Mouse (Mus musculus): Measurements from ENCODE around the gene Snx29. TPM values are rescaled to one million over a fixed set of nuclear protein-coding genes. Genes with fewer than 3 reads are reported as not detected.

Gene Snx29
- polyA plus RNA-seq, 2 experiments = 1.9 TPM

GRCm38 (mm10) chr16:11727331-11727730 is 404.6 kb downstream of the Snx29 start:
- Histone ChIP-seq H3K9me3 (ENCODE audit: control insufficient read depth, low read length) (no peaks in the 10 kb centered on the region), H3K4me3 (ENCODE audit: insufficient read depth in 1 of 2, low read depth in 2 of 2, low read length in 2 of 2) (no peak overlapping the region), H3K9ac (replicated peaks) (no peak overlapping the region), H3K4me2 (ENCODE audit: low read depth) (no peak overlapping the region), H3K36me3 (replicated peaks; ENCODE audit: control insufficient read depth, insufficient read depth, low read depth) (no peaks in the 10 kb centered on the region), H3K27me3 (ENCODE audit: control insufficient read depth, insufficient read depth, low read length) (no peaks in the 10 kb centered on the region), H3K27ac (no peak overlapping the region), H3K4me1 (replicated peaks; ENCODE audit: control insufficient read depth in 2 of 2, insufficient read depth in 2 of 2, low read length in 1 of 2) (no peaks in the 10 kb centered on the region)
- 75% methylated on average over 9 of the region's 9 CpGs for WGBS (ENCODE audit: insufficient replicate concordance)
- DNase-seq (ENCODE audit: low read depth in 3 of 3, low spot score in 3 of 3) = no peak
- no peak for ATAC-seq (ENCODE audit: insufficient read depth)
- TF ChIP-seq EP300 (IDR thresholded peaks at IDR 0.05; ENCODE audit: low read depth) = no peak
- no peak for TF ChIP-seq CTCF (IDR thresholded peaks at IDR 0.05; ENCODE audit: low read depth)

GRCm38 (mm10) chr16:11728131-11728530 is 405.4 kb downstream of the Snx29 start:
- H3K9me3 ChIP-seq (ENCODE audit: control insufficient read depth, low read length) = no peaks in the 10 kb centered on the region
- no peaks in the 10 kb centered on the region for H3K27me3 ChIP-seq (ENCODE audit: control insufficient read depth, insufficient read depth, low read length)
- H3K9ac ChIP-seq (replicated peaks) = no peak overlapping the region
- no peaks in the 10 kb centered on the region for H3K36me3 ChIP-seq (replicated peaks; ENCODE audit: control insufficient read depth, insufficient read depth, low read depth)
- no peak for DNase-seq (ENCODE audit: low read depth in 3 of 3, low spot score in 3 of 3)
- TF ChIP-seq EP300 (IDR thresholded peaks at IDR 0.05; ENCODE audit: low read depth) = no peak
- TF ChIP-seq CTCF (IDR thresholded peaks at IDR 0.05; ENCODE audit: low read depth) = no peak
- H3K27ac ChIP-seq = no peak overlapping the region
- H3K4me1 ChIP-seq (replicated peaks; ENCODE audit: control insufficient read depth in 2 of 2, insufficient read depth in 2 of 2, low read length in 1 of 2) = no peaks in the 10 kb centered on the region
- no peak overlapping the region for H3K4me3 ChIP-seq (ENCODE audit: insufficient read depth in 1 of 2, low read depth in 2 of 2, low read length in 2 of 2)
- 57% methylated on average over 3 of the region's 3 CpGs for WGBS (ENCODE audit: insufficient replicate concordance)
- H3K4me2 ChIP-seq (ENCODE audit: low read depth) = no peak overlapping the region
- ATAC-seq (ENCODE audit: insufficient read depth) = no peak

- H3K27ac ChIP-seq = no peak overlapping the region
- DNase-seq (ENCODE audit: low read depth in 3 of 3, low spot score in 3 of 3) (no peak), ATAC-seq (ENCODE audit: insufficient read depth) (no peak)
- no peak overlapping the region for H3K4me3 ChIP-seq (ENCODE audit: insufficient read depth in 1 of 2, low read depth in 2 of 2, low read length in 2 of 2)
- H3K4me1 ChIP-seq (replicated peaks; ENCODE audit: control insufficient read depth in 2 of 2, insufficient read depth in 2 of 2, low read length in 1 of 2) = no peaks in the 10 kb centered on the region
- WGBS (ENCODE audit: insufficient replicate concordance) = 54% methylated on average over 3 of the region's 3 CpGs
- H3K9me3 ChIP-seq (ENCODE audit: control insufficient read depth, low read length) = no peaks in the 10 kb centered on the region
- TF ChIP-seq CTCF (IDR thresholded peaks at IDR 0.05; ENCODE audit: low read depth) = no peak
- TF ChIP-seq EP300 (IDR thresholded peaks at IDR 0.05; ENCODE audit: low read depth) = no peak
- H3K36me3 ChIP-seq (replicated peaks; ENCODE audit: control insufficient read depth, insufficient read depth, low read depth) = no peaks in the 10 kb centered on the region
- H3K4me2 ChIP-seq (ENCODE audit: low read depth) = no peak overlapping the region
- no peak overlapping the region for H3K9ac ChIP-seq (replicated peaks)
- H3K27me3 ChIP-seq (ENCODE audit: control insufficient read depth, insufficient read depth, low read length) = no peaks in the 10 kb centered on the region
These were observed 405.9 kb downstream of the Snx29 start for GRCm38 (mm10) chr16:11728627-11729026.

- 13% methylated on average over 6 of the region's 6 CpGs for WGBS (ENCODE audit: insufficient replicate concordance)
- Histone ChIP-seq H3K4me2 (ENCODE audit: low read depth) (no peak overlapping the region), H3K27me3 (ENCODE audit: control insufficient read depth, insufficient read depth, low read length) (no peaks in the 10 kb centered on the region), H3K9ac (replicated peaks) (no peak overlapping the region), H3K9me3 (ENCODE audit: control insufficient read depth, low read length) (no peaks in the 10 kb centered on the region), H3K4me1 (replicated peaks; ENCODE audit: control insufficient read depth in 2 of 2, insufficient read depth in 2 of 2, low read length in 1 of 2) (no peaks in the 10 kb centered on the region), H3K4me3 (ENCODE audit: insufficient read depth in 1 of 2, low read depth in 2 of 2, low read length in 2 of 2) (no peak overlapping the region), H3K36me3 (replicated peaks; ENCODE audit: control insufficient read depth, insufficient read depth, low read depth) (no peaks in the 10 kb centered on the region), H3K27ac (no peak overlapping the region)
- DNase-seq (ENCODE audit: low read depth in 3 of 3, low spot score in 3 of 3) (no peak), ATAC-seq (ENCODE audit: insufficient read depth) (no peak)
- no peak for TF ChIP-seq CTCF (IDR thresholded peaks at IDR 0.05; ENCODE audit: low read depth)
- no peak for TF ChIP-seq EP300 (IDR thresholded peaks at IDR 0.05; ENCODE audit: low read depth)
These were observed 406.4 kb downstream of the Snx29 start for GRCm38 (mm10) chr16:11729111-11729510.

DNA sequence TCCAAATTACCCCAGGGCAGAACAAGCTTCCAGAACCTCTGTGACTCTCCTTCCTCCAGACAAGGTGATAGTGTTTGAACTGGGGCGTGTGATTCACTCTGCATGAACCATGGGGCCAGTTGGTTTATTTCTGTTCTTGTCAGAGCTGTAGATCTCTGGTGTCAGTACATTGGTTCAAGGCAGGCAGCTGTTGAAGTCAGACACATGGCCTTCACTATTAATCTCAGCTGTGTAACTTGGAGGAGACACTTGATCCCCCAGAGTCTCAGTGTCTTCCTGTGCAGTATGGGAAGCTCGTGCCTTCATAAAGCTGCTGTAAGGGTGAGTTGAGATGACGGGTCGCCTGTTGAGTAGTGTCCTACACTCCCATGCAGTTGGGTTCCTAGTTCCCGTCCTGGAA is 407.1 kb downstream of the Snx29 start:
- 60% methylated on average over 5 of the region's 5 CpGs for WGBS (ENCODE audit: insufficient replicate concordance)

More for the DNA sequence above, 407.1 kb downstream of the Snx29 start:
- Histone ChIP-seq H3K36me3 (replicated peaks; ENCODE audit: control insufficient read depth, insufficient read depth, low read depth) (no peaks in the 10 kb centered on the region), H3K27me3 (ENCODE audit: control insufficient read depth, insufficient read depth, low read length) (no peaks in the 10 kb centered on the region), H3K4me2 (ENCODE audit: low read depth) (no peak overlapping the region), H3K9ac (replicated peaks) (no peak overlapping the region), H3K4me3 (ENCODE audit: insufficient read depth in 1 of 2, low read depth in 2 of 2, low read length in 2 of 2) (no peak overlapping the region), H3K4me1 (replicated peaks; ENCODE audit: control insufficient read depth in 2 of 2, insufficient read depth in 2 of 2, low read length in 1 of 2) (no peaks in the 10 kb centered on the region), H3K9me3 (ENCODE audit: control insufficient read depth, low read length) (no peaks in the 10 kb centered on the region), H3K27ac (no peak overlapping the region)
- DNase-seq (ENCODE audit: low read depth in 3 of 3, low spot score in 3 of 3) (no peak), ATAC-seq (ENCODE audit: insufficient read depth) (no peak)
- TF ChIP-seq CTCF (IDR thresholded peaks at IDR 0.05; ENCODE audit: low read depth) (no peak), EP300 (IDR thresholded peaks at IDR 0.05; ENCODE audit: low read depth) (no peak)

Data from liver, embryonic 14.5 days (tissue).